Mouse (Mus musculus) lung, embryonic 14.5 days (tissue): ENCODE results near the gene Asb13. TPM values are rescaled to one million over a fixed set of nuclear protein-coding genes. Genes with fewer than 3 reads are reported as not detected.

Source experiments
- ATAC-seq: fragments of 200-750 bp; cut with Nextera tagmentation; 2 replicates; pipeline ENCODE4 v1.8.0; 2017; ENCODE audit warnings: mild to moderate bottlenecking, moderate TSS enrichment, moderate library complexity; ENCODE audit not compliant: insufficient read depth
- DNase-seq: peaks from one replicate; pipeline ENCODE4 v3.0.0-alpha.2; 2015
- H3K27ac ChIP-seq: fragments of 300-500 bp; sonication (generic); 2 replicates; pipeline ENCODE4 v1.5.1; 2014; ENCODE audit warnings: low read depth, mild to moderate bottlenecking, moderate library complexity
- H3K27me3 ChIP-seq: fragments of 300-500 bp; sonication (generic); 2 replicates; pipeline ENCODE4 v1.6.1; 2014; ENCODE audit warnings: low read length, control low read depth; ENCODE audit not compliant: insufficient read depth
- H3K36me3 ChIP-seq: fragments of 300-500 bp; sonication (generic); 2 replicates; pipeline ENCODE4 v1.6.1; 2014; ENCODE audit warnings: control low read depth; ENCODE audit not compliant: insufficient read depth
- H3K4me1 ChIP-seq: fragments of 300-500 bp; sonication (generic); 2 replicates; pipeline ENCODE4 v1.6.1; 2014; ENCODE audit warnings: antibody characterized with exemption, control low read depth; ENCODE audit not compliant: insufficient read depth
- H3K4me2 ChIP-seq: fragments of 300-500 bp; sonication (generic); 2 replicates; pipeline ENCODE4 v1.6.1; 2014; ENCODE audit warnings: mild to moderate bottlenecking
- H3K4me3 ChIP-seq: fragments of 300-500 bp; sonication (generic); 2 replicates; pipeline ENCODE4 v1.5.1; 2014; ENCODE audit warnings: low read depth, low read length
- H3K9ac ChIP-seq: fragments of 300-500 bp; sonication (generic); 2 replicates; pipeline ENCODE4 v1.6.1; 2014
- H3K9me3 ChIP-seq: fragments of 300-500 bp; sonication (generic); 2 replicates; pipeline ENCODE4 v1.6.1; 2016; ENCODE audit warnings: low read depth, low read length, control low read depth
- CTCF ChIP-seq: IDR thresholded peaks from 2 replicates; pipeline ENCODE4 v1.5.1; 2016; ENCODE audit warnings: antibody characterized with exemption, low read depth
- WGBS: fragments of 180-500 bp; shearing (Covaris S2); extraction: QIAGEN DNeasy Blood & Tissue Kit; methylation state at CpG from one replicate; pipeline ENCODE4 v1.1.7; 2014; 5-methylcytosine and 5-hydroxymethylcytosine counted together
- polyA plus RNA-seq: library from polyadenylated mRNA; unstranded; fragments of >200 nt; fragmentation: Nextera tagmentation; extraction: Ambion mirVana; gene quantifications from 2 replicates; pipeline ENCODE4 v1.2.1, GENCODE M21; 2014

Asb13 gene
- polyA plus RNA-seq, 1 experiment from 2014 or later: 10.8 TPM

GRCm38 (mm10) chr13:3673151-3673550, 39.3 kb downstream of the Asb13 start:
- Histone ChIP-seq H3K9me3 (no peaks in the 10 kb centered on the region), H3K4me3 (no peak overlapping the region), H3K27me3 (no peaks in the 10 kb centered on the region), H3K4me2 (no peak overlapping the region), H3K27ac (peak overlapping the region; percentile 15; the same call in 1 of the 2 replicates), H3K36me3 (no peaks in the 10 kb centered on the region), H3K4me1 (no peaks in the 10 kb centered on the region), H3K9ac (no peak overlapping the region)
- 74% methylated on average over 3 of the region's 3 CpGs for WGBS
- ATAC-seq: peak; percentile 28; the same call in 1 of the 2 replicates
- TF ChIP-seq CTCF: no peak
- no peak for DNase-seq

GRCm38 (mm10) chr13:3673622-3674021, 39.8 kb downstream of the Asb13 start:
- 39% methylated on average over 4 of the region's 4 CpGs for WGBS
- Histone ChIP-seq H3K36me3 (no peaks in the 10 kb centered on the region), H3K27me3 (no peaks in the 10 kb centered on the region), H3K9me3 (no peaks in the 10 kb centered on the region), H3K4me1 (no peaks in the 10 kb centered on the region), H3K27ac (peak overlapping the region; percentile 15; the same call in 1 of the 2 replicates), H3K4me2 (no peak overlapping the region), H3K4me3 (no peak overlapping the region), H3K9ac (no peak overlapping the region)
- no peak for TF ChIP-seq CTCF
- DNase-seq (peak; percentile 73), ATAC-seq (peak; percentile 67)

GRCm38 (mm10) chr13:3675855-3676254, 42.0 kb downstream of the Asb13 start:
- no peak for ATAC-seq
- WGBS: 78% methylated on average over 4 of the region's 4 CpGs
- Histone ChIP-seq H3K4me3 (no peak overlapping the region), H3K27ac (no peak overlapping the region), H3K27me3 (no peaks in the 10 kb centered on the region), H3K4me2 (no peak overlapping the region), H3K36me3 (no peaks in the 10 kb centered on the region), H3K4me1 (no peaks in the 10 kb centered on the region), H3K9ac (no peak overlapping the region), H3K9me3 (no peaks in the 10 kb centered on the region)
- no peak for TF ChIP-seq CTCF
- DNase-seq: no peak

GRCm38 (mm10) chr13:3679098-3679497, 45.3 kb downstream of the Asb13 start:
- no peak overlapping the region for H3K4me3 ChIP-seq
- WGBS: 67% methylated on average over 4 of the region's 4 CpGs
- no peak for TF ChIP-seq CTCF

GRCm38 (mm10) chr13:3686306-3686705, 52.5 kb downstream of the Asb13 start:
- Histone ChIP-seq H3K9ac (no peak overlapping the region), H3K27ac (no peak overlapping the region), H3K9me3 (no peaks in the 10 kb centered on the region), H3K27me3 (no peaks in the 10 kb centered on the region), H3K4me2 (no peak overlapping the region), H3K36me3 (no peaks in the 10 kb centered on the region), H3K4me3 (no peak overlapping the region), H3K4me1 (no peaks in the 10 kb centered on the region)
- TF ChIP-seq CTCF: no peak
- WGBS: 51% methylated on average over 1 of the region's 1 CpGs
- no peak for DNase-seq
- ATAC-seq: no peak

More at GRCm38 (mm10) chr13:3679098-3679497, 45.3 kb downstream of the Asb13 start:
- ATAC-seq (no peak), DNase-seq (no peak)
- Histone ChIP-seq H3K9me3 (no peaks in the 10 kb centered on the region), H3K27me3 (no peaks in the 10 kb centered on the region), H3K4me2 (no peak overlapping the region), H3K27ac (no peak overlapping the region), H3K36me3 (no peaks in the 10 kb centered on the region), H3K4me1 (no peaks in the 10 kb centered on the region), H3K9ac (no peak overlapping the region)

- Histone ChIP-seq H3K9ac (no peak overlapping the region), H3K4me3 (no peak overlapping the region), H3K27me3 (no peaks in the 10 kb centered on the region), H3K4me1 (peaks cover 11% of the 10 kb centered on the region; the same call in 1 of the 2 replicates), H3K9me3 (no peaks in the 10 kb centered on the region), H3K27ac (peak overlapping the region; percentile 72), H3K4me2 (no peak overlapping the region), H3K36me3 (no peaks in the 10 kb centered on the region)
- DNase-seq: peak; percentile 83
- no peak for TF ChIP-seq CTCF
- WGBS: 10% methylated on average over 11 of the region's 11 CpGs
- ATAC-seq: peak; percentile 99
Observed at GRCm38 (mm10) chr13:3694599-3695343, 60.9 kb downstream of the Asb13 start.

- H3K4me1 ChIP-seq: peaks cover 11% of the 10 kb centered on the region; the same call in 1 of the 2 replicates
- no peak overlapping the region for H3K9ac ChIP-seq
- no peak overlapping the region for H3K4me3 ChIP-seq
- H3K4me2 ChIP-seq: no peak overlapping the region
- no peak for TF ChIP-seq CTCF
- ATAC-seq (no peak), DNase-seq (no peak)
- no peaks in the 10 kb centered on the region for H3K9me3 ChIP-seq
- WGBS: 66% methylated on average over 8 of the region's 8 CpGs
- H3K27me3 ChIP-seq: no peaks in the 10 kb centered on the region
- no peak overlapping the region for H3K27ac ChIP-seq
- H3K36me3 ChIP-seq: no peaks in the 10 kb centered on the region
Observed at GRCm38 (mm10) chr13:3696977-3697735, 63.3 kb downstream of the Asb13 start.
